Mouse (Mus musculus) forebrain, embryonic 16.5 days (tissue): ENCODE data around the gene Klhl9. TPM values are rescaled to one million over a fixed set of nuclear protein-coding genes. Genes with fewer than 3 reads are reported as not detected.

Source experiments
- ATAC-seq: fragments of 200-750 bp; cut with Nextera tagmentation; 2 replicates; pipeline ENCODE4 v1.8.0; 2017; ENCODE audit warnings: mild to moderate bottlenecking, moderate library complexity
- H3K27ac ChIP-seq: fragments of 300-500 bp; sonication (generic); 2 replicates; pipeline ENCODE4 v1.5.1; 2014; ENCODE audit warnings: low read length, control low read depth
- H3K27me3 ChIP-seq: fragments of 300-500 bp; sonication (generic); replicated peaks from 2 replicates; pipeline ENCODE4 v1.6.1; 2014; ENCODE audit warnings: low read length; ENCODE audit not compliant: control insufficient read depth, insufficient read depth
- H3K36me3 ChIP-seq: fragments of 300-500 bp; sonication (generic); 2 replicates; pipeline ENCODE4 v1.6.1; 2014; ENCODE audit not compliant: control insufficient read depth, insufficient read depth
- H3K4me1 ChIP-seq: fragments of 300-500 bp; sonication (generic); replicated peaks from 2 replicates; pipeline ENCODE4 v1.6.1; 2014; ENCODE audit warnings: low read length; ENCODE audit not compliant: control insufficient read depth, insufficient read depth
- H3K4me2 ChIP-seq: fragments of 300-500 bp; sonication (generic); 2 replicates; pipeline ENCODE4 v1.6.1; 2014; ENCODE audit warnings: mild to moderate bottlenecking, low read length, control low read depth
- H3K4me3 ChIP-seq: fragments of 300-500 bp; sonication (generic); replicated peaks from 2 replicates; pipeline ENCODE4 v1.5.1; 2014; ENCODE audit warnings: mild to moderate bottlenecking, low read length, control low read depth
- H3K9ac ChIP-seq: fragments of 300-500 bp; sonication (generic); replicated peaks from 2 replicates; pipeline ENCODE4 v1.6.1; 2014; ENCODE audit warnings: low read depth, low read length, control low read depth
- H3K9me3 ChIP-seq: fragments of 300-500 bp; sonication (generic); 2 replicates; pipeline ENCODE4 v1.6.1; 2016; ENCODE audit warnings: low read length; ENCODE audit not compliant: control insufficient read depth
- WGBS: fragments of 180-500 bp; shearing (Covaris S2); extraction: QIAGEN DNeasy Blood & Tissue Kit; methylation state at CpG from one replicate; pipeline ENCODE4 v1.1.7; 2014; 5-methylcytosine and 5-hydroxymethylcytosine counted together
- polyA plus RNA-seq: library from polyadenylated mRNA; unstranded; fragments of >200 nt; fragmentation: Nextera tagmentation; extraction: Ambion mirVana; gene quantifications from 2 replicates; pipeline ENCODE4 v1.2.1, GENCODE M21; 2015

Klhl9 gene
- polyA plus RNA-seq, 1 experiment from 2014 or later: 122 TPM

- no peaks in the 10 kb centered on the region for H3K27me3 ChIP-seq
- no peak for ATAC-seq
- no peaks in the 10 kb centered on the region for H3K36me3 ChIP-seq
- no peak overlapping the region for H3K4me3 ChIP-seq
- no peak overlapping the region for H3K4me2 ChIP-seq
- H3K9ac ChIP-seq: no peak overlapping the region
- no peaks in the 10 kb centered on the region for H3K4me1 ChIP-seq
- H3K9me3 ChIP-seq: no peaks in the 10 kb centered on the region
- H3K27ac ChIP-seq: no peak overlapping the region
- WGBS: 80% methylated on average over 4 of the region's 4 CpGs
Observed at GRCm38 (mm10) chr4:88697753-88698152, 24.5 kb downstream of the Klhl9 start.

GRCm38 (mm10) chr4:88697108-88697507 lies 25.2 kb downstream of the Klhl9 start:
- WGBS: 69% methylated on average over 6 of the region's 6 CpGs
- Histone ChIP-seq H3K4me1 (no peaks in the 10 kb centered on the region), H3K27ac (no peak overlapping the region), H3K36me3 (no peaks in the 10 kb centered on the region), H3K4me2 (no peak overlapping the region), H3K4me3 (no peak overlapping the region), H3K9ac (no peak overlapping the region), H3K9me3 (no peaks in the 10 kb centered on the region), H3K27me3 (no peaks in the 10 kb centered on the region)
- no peak for ATAC-seq

GRCm38 (mm10) chr4:88696237-88696884 lies 25.9 kb downstream of the Klhl9 start:
- Histone ChIP-seq H3K27ac (no peak overlapping the region), H3K27me3 (no peaks in the 10 kb centered on the region), H3K9me3 (no peaks in the 10 kb centered on the region), H3K4me1 (no peaks in the 10 kb centered on the region), H3K4me2 (no peak overlapping the region), H3K4me3 (no peak overlapping the region), H3K36me3 (no peaks in the 10 kb centered on the region), H3K9ac (no peak overlapping the region)
- peak; percentile 84; the same call in 1 of the 2 replicates for ATAC-seq
- 28% methylated on average over 3 of the region's 3 CpGs for WGBS

GRCm38 (mm10) chr4:88693392-88693791 lies 28.9 kb downstream of the Klhl9 start:
- Histone ChIP-seq H3K27me3 (no peaks in the 10 kb centered on the region), H3K9me3 (no peaks in the 10 kb centered on the region), H3K4me3 (no peak overlapping the region), H3K36me3 (no peaks in the 10 kb centered on the region), H3K9ac (no peak overlapping the region), H3K27ac (no peak overlapping the region), H3K4me2 (no peak overlapping the region), H3K4me1 (no peaks in the 10 kb centered on the region)
- 87% methylated on average over 2 of the region's 2 CpGs for WGBS
- no peak for ATAC-seq

- no peak overlapping the region for H3K4me3 ChIP-seq
- H3K36me3 ChIP-seq: no peaks in the 10 kb centered on the region
- no peak overlapping the region for H3K27ac ChIP-seq
- no peak overlapping the region for H3K4me2 ChIP-seq
- H3K27me3 ChIP-seq: no peaks in the 10 kb centered on the region
- no peak for ATAC-seq
- no peaks in the 10 kb centered on the region for H3K9me3 ChIP-seq
- H3K9ac ChIP-seq: no peak overlapping the region
- WGBS: 96% methylated on average over 1 of the region's 1 CpGs
- no peaks in the 10 kb centered on the region for H3K4me1 ChIP-seq
Observed at GRCm38 (mm10) chr4:88692537-88692936, 29.7 kb downstream of the Klhl9 start.

- no peak within 1 kb of the TSS for H3K27ac ChIP-seq
- H3K4me3 ChIP-seq: no peak within 1 kb of the TSS
- no peaks in the 10 kb centered on the region for H3K9me3 ChIP-seq
- H3K4me2 ChIP-seq: no peak within 1 kb of the TSS
- H3K27me3 ChIP-seq: no peaks in the 10 kb centered on the region
- H3K4me1 ChIP-seq: no peaks in the 10 kb centered on the region
- no peak for ATAC-seq
- H3K9ac ChIP-seq: no peak within 1 kb of the TSS
- 65% methylated on average over 2 of the region's 2 CpGs for WGBS
- H3K36me3 ChIP-seq: no peaks in the 10 kb centered on the region
Observed at GRCm38 (mm10) chr4:88691259-88691658, 31.0 kb downstream of the Klhl9 start, which contains the start of gene Ifnab. Ifnab (minus strand) TSS chr4:88691359.

GRCm38 (mm10) chr4:88683812-88684211 lies 38.5 kb downstream of the Klhl9 start, which contains the start of gene Ifna2:
Ifna2 (minus strand) TSS chr4:88683912.
- no peak within 1 kb of the TSS for H3K9ac ChIP-seq
- no peaks in the 10 kb centered on the region for H3K27me3 ChIP-seq
- no peaks in the 10 kb centered on the region for H3K4me1 ChIP-seq
- H3K9me3 ChIP-seq: no peaks in the 10 kb centered on the region
- H3K27ac ChIP-seq: no peak within 1 kb of the TSS
- H3K36me3 ChIP-seq: no peaks in the 10 kb centered on the region
- WGBS: 100% methylated on average over 1 of the region's 1 CpGs
- H3K4me2 ChIP-seq: no peak within 1 kb of the TSS
- no peak for ATAC-seq
- no peak within 1 kb of the TSS for H3K4me3 ChIP-seq

GRCm38 (mm10) chr4:88681353-88681752 lies 40.9 kb downstream of the Klhl9 start:
- Histone ChIP-seq H3K9ac (no peak overlapping the region), H3K4me3 (no peak overlapping the region), H3K27ac (no peak overlapping the region), H3K9me3 (no peaks in the 10 kb centered on the region), H3K27me3 (no peaks in the 10 kb centered on the region), H3K4me1 (no peaks in the 10 kb centered on the region), H3K4me2 (no peak overlapping the region), H3K36me3 (no peaks in the 10 kb centered on the region)
- ATAC-seq: no peak
- WGBS: 77% methylated on average over 3 of the region's 3 CpGs

- WGBS: 50% methylated on average over 8 of the region's 8 CpGs
- Histone ChIP-seq H3K27me3 (no peaks in the 10 kb centered on the region), H3K4me1 (no peaks in the 10 kb centered on the region), H3K27ac (no peak overlapping the region), H3K36me3 (no peaks in the 10 kb centered on the region), H3K9ac (no peak overlapping the region), H3K9me3 (no peaks in the 10 kb centered on the region), H3K4me2 (no peak overlapping the region), H3K4me3 (no peak overlapping the region)
- no peak for ATAC-seq
Observed at GRCm38 (mm10) chr4:88680362-88680761, 41.9 kb downstream of the Klhl9 start.

GRCm38 (mm10) chr4:88676824-88677223 lies 45.4 kb downstream of the Klhl9 start, which contains the start of gene Ifna16:
Ifna16 (minus strand) TSS chr4:88676924.
- H3K4me1 ChIP-seq: no peaks in the 10 kb centered on the region
- H3K4me3 ChIP-seq: no peak within 1 kb of the TSS
- WGBS: 86% methylated on average over 1 of the region's 1 CpGs
- H3K9ac ChIP-seq: no peak within 1 kb of the TSS
- no peaks in the 10 kb centered on the region for H3K27me3 ChIP-seq
- no peak for ATAC-seq
- no peaks in the 10 kb centered on the region for H3K9me3 ChIP-seq
- no peaks in the 10 kb centered on the region for H3K36me3 ChIP-seq
- H3K27ac ChIP-seq: no peak within 1 kb of the TSS
- no peak within 1 kb of the TSS for H3K4me2 ChIP-seq
